Mouse (Mus musculus): ENCODE data around the gene Cyp2d22. TPM values are rescaled to one million over a fixed set of nuclear protein-coding genes. Genes with fewer than 3 reads are reported as not detected.

Cyp2d22 gene
- polyA plus RNA-seq, 1 experiment from 2014 or later: 2.1 TPM

- H3K27me3 ChIP-seq (replicated peaks): no peaks in the 10 kb centered on the region
Observed at GRCm38 (mm10) chr15:82353745-82354113, 26.3 kb downstream of the Cyp2d22 start.

GRCm38 (mm10) chr15:82353078-82353744 lies 26.8 kb downstream of the Cyp2d22 start:
- H3K4me1 ChIP-seq: peaks cover 36% of the 10 kb centered on the region
- 0 out of 2 replicates have a peak, but pooled peaks have one; percentile 1 for ATAC-seq (ENCODE audit: low FRiP score)
- H3K9me3 ChIP-seq (replicated peaks): no peaks in the 10 kb centered on the region
- WGBS: 29% methylated on average over 14 of the region's 14 CpGs
- H3K9ac ChIP-seq (replicated peaks): peak overlapping the region; percentile 99
- H3K4me2 ChIP-seq: peak overlapping the region; percentile 90
- H3K36me3 ChIP-seq: peaks cover 27% of the 10 kb centered on the region
- H3K27me3 ChIP-seq (replicated peaks): no peaks in the 10 kb centered on the region
- H3K4me3 ChIP-seq (replicated peaks): peak overlapping the region; percentile 94
- peak overlapping the region; percentile 92 for H3K27ac ChIP-seq (replicated peaks)

More at GRCm38 (mm10) chr15:82353745-82354113, 26.3 kb downstream of the Cyp2d22 start:
- H3K9me3 ChIP-seq (replicated peaks): no peaks in the 10 kb centered on the region
- H3K4me2 ChIP-seq: peak overlapping the region; percentile 90
- peak overlapping the region; percentile 92 for H3K27ac ChIP-seq (replicated peaks)
- peak overlapping the region; percentile 99 for H3K9ac ChIP-seq (replicated peaks)
- H3K4me1 ChIP-seq: peaks cover 34% of the 10 kb centered on the region
- H3K4me3 ChIP-seq (replicated peaks): peak overlapping the region; percentile 94
- WGBS: under 1% methylated on average over 23 of the region's 23 CpGs
- peaks cover 22% of the 10 kb centered on the region for H3K36me3 ChIP-seq
- ATAC-seq (ENCODE audit: low FRiP score): peak; percentile 49

GRCm38 (mm10) chr15:82351480-82351879 lies 28.6 kb downstream of the Cyp2d22 start:
- WGBS: 84% methylated on average over 3 of the region's 3 CpGs
- ATAC-seq (ENCODE audit: low FRiP score): no peak
- H3K9ac ChIP-seq (replicated peaks): no peak overlapping the region
- 0 out of 2 replicates have a peak overlapping the region, but pooled peaks have one; percentile 1 for H3K4me2 ChIP-seq
- peaks cover 53% of the 10 kb centered on the region for H3K4me1 ChIP-seq
- H3K27ac ChIP-seq (replicated peaks): no peak overlapping the region
- no peaks in the 10 kb centered on the region for H3K27me3 ChIP-seq (replicated peaks)
- H3K4me3 ChIP-seq (replicated peaks): no peak overlapping the region
- peaks cover 33% of the 10 kb centered on the region for H3K36me3 ChIP-seq
- H3K9me3 ChIP-seq (replicated peaks): no peaks in the 10 kb centered on the region

- Histone ChIP-seq H3K36me3 (peaks cover 33% of the 10 kb centered on the region), H3K27me3 (replicated peaks) (no peaks in the 10 kb centered on the region), H3K27ac (replicated peaks) (no peak overlapping the region), H3K4me1 (peaks cover 54% of the 10 kb centered on the region), H3K9me3 (replicated peaks) (no peaks in the 10 kb centered on the region), H3K9ac (replicated peaks) (no peak overlapping the region), H3K4me2 (no peak overlapping the region), H3K4me3 (replicated peaks) (no peak overlapping the region)
- 89% methylated on average over 4 of the region's 4 CpGs for WGBS
- ATAC-seq (ENCODE audit: low FRiP score): no peak
Observed at GRCm38 (mm10) chr15:82350349-82350748, 29.7 kb downstream of the Cyp2d22 start.

GRCm38 (mm10) chr15:82348999-82349341 lies 31.1 kb downstream of the Cyp2d22 start:
- 83% methylated on average over 2 of the region's 2 CpGs for WGBS
- no peak for ATAC-seq (ENCODE audit: low FRiP score)
- Histone ChIP-seq H3K4me1 (peaks cover 46% of the 10 kb centered on the region), H3K9ac (replicated peaks) (no peak overlapping the region), H3K4me2 (no peak overlapping the region), H3K9me3 (replicated peaks) (no peaks in the 10 kb centered on the region), H3K36me3 (peaks cover 33% of the 10 kb centered on the region), H3K4me3 (replicated peaks) (no peak overlapping the region), H3K27ac (replicated peaks) (no peak overlapping the region), H3K27me3 (replicated peaks) (no peaks in the 10 kb centered on the region)

- no peaks in the 10 kb centered on the region for H3K9me3 ChIP-seq (replicated peaks)
- no peak overlapping the region for H3K4me2 ChIP-seq
- WGBS: 93% methylated on average over 8 of the region's 8 CpGs
- ATAC-seq (ENCODE audit: low FRiP score): no peak
- H3K4me3 ChIP-seq (replicated peaks): no peak overlapping the region
- no peaks in the 10 kb centered on the region for H3K27me3 ChIP-seq (replicated peaks)
- H3K9ac ChIP-seq (replicated peaks): no peak overlapping the region
- H3K36me3 ChIP-seq: peaks cover 33% of the 10 kb centered on the region
- no peak overlapping the region; the same call in 1 of the 2 replicates for H3K27ac ChIP-seq (replicated peaks)
- H3K4me1 ChIP-seq: peaks cover 45% of the 10 kb centered on the region
Observed at GRCm38 (mm10) chr15:82348258-82348998, 31.6 kb downstream of the Cyp2d22 start.

GRCm38 (mm10) chr15:82347852-82348251 lies 32.2 kb downstream of the Cyp2d22 start:
- Histone ChIP-seq H3K9ac (replicated peaks) (no peak overlapping the region), H3K4me1 (peaks cover 40% of the 10 kb centered on the region), H3K27ac (replicated peaks) (no peak overlapping the region), H3K27me3 (replicated peaks) (no peaks in the 10 kb centered on the region), H3K36me3 (peaks cover 33% of the 10 kb centered on the region), H3K4me2 (peak overlapping the region; percentile 83), H3K4me3 (replicated peaks) (no peak overlapping the region), H3K9me3 (replicated peaks) (no peaks in the 10 kb centered on the region)
- WGBS: 90% methylated on average over 12 of the region's 12 CpGs
- no peak for ATAC-seq (ENCODE audit: low FRiP score)

- Histone ChIP-seq H3K9me3 (replicated peaks) (no peaks in the 10 kb centered on the region), H3K27ac (replicated peaks) (no peak overlapping the region), H3K27me3 (replicated peaks) (no peaks in the 10 kb centered on the region), H3K4me2 (peak overlapping the region; percentile 83), H3K9ac (replicated peaks) (peak overlapping the region; percentile 56; the same call in 1 of the 2 replicates), H3K4me1 (peaks cover 34% of the 10 kb centered on the region), H3K36me3 (peaks cover 33% of the 10 kb centered on the region), H3K4me3 (replicated peaks) (peak overlapping the region; percentile 74)
- ATAC-seq (ENCODE audit: low FRiP score): no peak
- WGBS: 87% methylated on average over 4 of the region's 4 CpGs
Observed at GRCm38 (mm10) chr15:82347303-82347676, 32.8 kb downstream of the Cyp2d22 start.

GRCm38 (mm10) chr15:82346580-82347302 lies 33.3 kb downstream of the Cyp2d22 start:
- H3K4me1 ChIP-seq: peaks cover 28% of the 10 kb centered on the region
- peaks cover 33% of the 10 kb centered on the region for H3K36me3 ChIP-seq
- H3K27ac ChIP-seq (replicated peaks): peak overlapping the region; percentile 96
- H3K27me3 ChIP-seq (replicated peaks): no peaks in the 10 kb centered on the region
- H3K9ac ChIP-seq (replicated peaks): peak overlapping the region; percentile 56
- H3K9me3 ChIP-seq (replicated peaks): no peaks in the 10 kb centered on the region
- H3K4me3 ChIP-seq (replicated peaks): peak overlapping the region; percentile 74
- ATAC-seq (ENCODE audit: low FRiP score): no peak
- WGBS: 60% methylated on average over 14 of the region's 14 CpGs
- H3K4me2 ChIP-seq: peak overlapping the region; percentile 83

GRCm38 (mm10) chr15:82345820-82346470 lies 34.1 kb downstream of the Cyp2d22 start:
- Histone ChIP-seq H3K36me3 (peaks cover 31% of the 10 kb centered on the region), H3K4me1 (peaks cover 25% of the 10 kb centered on the region), H3K4me3 (replicated peaks) (peak overlapping the region; percentile 74), H3K4me2 (peak overlapping the region; percentile 83), H3K9me3 (replicated peaks) (no peaks in the 10 kb centered on the region), H3K27me3 (replicated peaks) (peaks cover 4% of the 10 kb centered on the region), H3K9ac (replicated peaks) (peak overlapping the region; percentile 73), H3K27ac (replicated peaks) (peak overlapping the region; percentile 96)
- peak; percentile 99 for ATAC-seq (ENCODE audit: low FRiP score)
- under 1% methylated on average over 47 of the region's 51 CpGs for WGBS

GRCm38 (mm10) chr15:82344971-82345370 lies 35.1 kb downstream of the Cyp2d22 start:
- ATAC-seq (ENCODE audit: low FRiP score): no peak
- Histone ChIP-seq H3K4me2 (no peak overlapping the region), H3K27ac (replicated peaks) (no peak overlapping the region), H3K9ac (replicated peaks) (no peak overlapping the region), H3K4me1 (peaks cover 26% of the 10 kb centered on the region), H3K27me3 (replicated peaks) (peaks cover 14% of the 10 kb centered on the region), H3K9me3 (replicated peaks) (no peaks in the 10 kb centered on the region), H3K36me3 (peaks cover 23% of the 10 kb centered on the region), H3K4me3 (replicated peaks) (no peak overlapping the region)
- WGBS: 86% methylated on average over 6 of the region's 6 CpGs

All from neural tube, embryonic 15.5 days (tissue).